Mouse (Mus musculus) hindlimb bud, embryonic 11.5 days (tissue): Measurements from ENCODE around the gene Exosc5.

ENCODE experiments used
- DNase-seq: peaks from one replicate; pipeline ENCODE4 v3.0.0-alpha.2; 2012; ENCODE audit warnings: low read depth, low spot score; ENCODE audit errors: extremely low spot score

Exosc5 gene

GRCm38 (mm10) chr7:25705801-25706251, 46.9 kb downstream of the Exosc5 start:
- no peak for DNase-seq

GRCm38 (mm10) chr7:25706578-25707170, 47.7 kb downstream of the Exosc5 start:
- no peak for DNase-seq

GRCm38 (mm10) chr7:25707581-25708292, 48.8 kb downstream of the Exosc5 start:
- no peak for DNase-seq

DNA sequence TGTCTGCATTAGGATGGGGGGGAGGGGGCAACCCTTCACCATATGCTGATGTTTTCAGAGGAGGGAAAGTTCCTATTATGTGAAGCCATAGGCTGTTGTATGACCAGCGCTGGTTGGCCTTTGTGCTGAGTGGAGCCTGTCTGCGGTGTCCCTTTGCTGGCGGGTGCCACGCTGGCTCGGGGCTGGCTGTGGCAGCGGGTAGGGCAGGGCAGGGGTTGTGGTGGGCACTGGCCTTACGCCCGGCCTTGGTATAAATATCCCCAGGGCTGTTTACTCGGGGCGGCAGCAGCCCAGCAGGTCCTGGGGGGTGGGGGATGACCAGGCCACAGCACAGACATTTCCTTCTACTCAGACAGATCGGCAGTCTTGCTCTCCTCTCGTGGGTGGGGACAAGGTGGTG, 51.0 kb downstream of the Exosc5 start:
- no peak for DNase-seq

DNA sequence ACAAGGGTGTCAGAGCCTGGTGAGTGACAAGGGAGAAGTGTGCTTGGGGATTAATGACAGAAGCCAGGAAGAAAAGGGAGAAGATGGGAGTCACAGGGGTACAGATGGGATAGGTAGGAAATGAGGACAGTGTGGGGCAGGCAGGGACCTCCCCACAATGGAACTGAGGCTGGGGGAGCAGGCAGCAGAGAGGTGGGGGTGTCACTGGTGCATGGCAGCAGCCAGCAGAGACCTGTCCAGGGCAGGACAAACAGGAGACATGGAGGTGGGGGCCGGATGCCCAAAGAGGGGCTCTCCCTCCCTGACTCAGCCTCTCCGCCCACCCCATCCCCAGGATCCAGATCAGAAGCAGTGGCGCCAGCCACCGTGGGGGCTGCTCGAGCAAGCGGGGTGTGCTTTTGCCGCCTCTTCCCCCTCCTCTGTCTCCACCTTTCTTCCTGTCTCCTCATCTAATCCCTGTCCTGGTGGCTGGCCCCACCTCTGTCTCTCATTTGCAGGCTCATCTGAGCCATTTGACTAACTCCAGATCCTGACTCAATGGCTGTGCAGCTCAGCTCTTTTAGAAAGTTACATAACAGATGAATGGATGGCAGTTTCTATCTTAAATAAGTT, 51.7 kb downstream of the Exosc5 start:
- DNase-seq = no peak

DNA sequence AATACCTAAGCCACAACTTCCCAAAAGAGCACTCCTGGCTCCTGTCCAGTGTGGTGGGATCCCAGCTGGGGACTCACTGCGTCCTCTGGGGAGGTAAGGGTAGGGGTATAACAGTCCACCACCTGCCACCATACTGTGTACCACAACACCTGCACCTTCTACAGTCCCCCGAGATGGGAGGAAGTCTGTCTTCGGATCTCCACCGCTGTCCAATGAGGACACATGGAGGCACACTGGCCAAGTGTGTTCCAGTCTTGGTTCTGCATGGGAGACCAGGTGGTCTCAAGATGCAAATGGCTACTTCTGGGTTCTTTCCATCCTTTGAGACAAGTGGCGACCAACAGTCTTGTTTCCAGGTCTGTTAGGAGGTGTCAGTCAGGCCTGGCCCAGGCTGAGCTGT, 52.2 kb downstream of the Exosc5 start:
- DNase-seq = no peak

DNA sequence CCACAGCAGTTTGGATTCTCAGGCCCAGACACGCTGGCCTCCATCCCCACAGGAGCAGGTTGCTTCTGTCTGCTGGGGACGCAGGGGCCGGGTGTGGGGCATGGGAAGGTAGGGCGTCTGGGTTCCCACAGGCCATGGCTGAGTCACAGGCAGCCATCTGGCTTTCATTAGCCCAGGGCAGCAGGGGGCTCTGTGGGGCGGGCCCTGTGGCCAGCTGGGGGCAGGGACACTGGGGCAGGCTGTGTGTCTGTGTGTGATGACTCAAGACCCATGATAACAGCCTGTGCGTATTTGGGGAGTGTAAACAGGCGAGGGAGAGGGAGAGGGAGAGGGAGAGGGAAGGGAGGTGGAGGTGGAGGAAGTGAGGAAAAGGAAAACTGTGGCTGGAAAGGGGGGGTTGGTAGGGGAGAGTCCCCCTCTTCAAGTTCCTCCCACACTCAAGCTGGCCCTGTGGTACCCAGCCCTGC, 52.8 kb downstream of the Exosc5 start:
- no peak for DNase-seq

- DNase-seq = no peak
These were observed 53.8 kb downstream of the Exosc5 start for GRCm38 (mm10) chr7:25712801-25713200.

- no peak for DNase-seq
These were observed 55.6 kb downstream of the Exosc5 start for GRCm38 (mm10) chr7:25714581-25714980.

DNA sequence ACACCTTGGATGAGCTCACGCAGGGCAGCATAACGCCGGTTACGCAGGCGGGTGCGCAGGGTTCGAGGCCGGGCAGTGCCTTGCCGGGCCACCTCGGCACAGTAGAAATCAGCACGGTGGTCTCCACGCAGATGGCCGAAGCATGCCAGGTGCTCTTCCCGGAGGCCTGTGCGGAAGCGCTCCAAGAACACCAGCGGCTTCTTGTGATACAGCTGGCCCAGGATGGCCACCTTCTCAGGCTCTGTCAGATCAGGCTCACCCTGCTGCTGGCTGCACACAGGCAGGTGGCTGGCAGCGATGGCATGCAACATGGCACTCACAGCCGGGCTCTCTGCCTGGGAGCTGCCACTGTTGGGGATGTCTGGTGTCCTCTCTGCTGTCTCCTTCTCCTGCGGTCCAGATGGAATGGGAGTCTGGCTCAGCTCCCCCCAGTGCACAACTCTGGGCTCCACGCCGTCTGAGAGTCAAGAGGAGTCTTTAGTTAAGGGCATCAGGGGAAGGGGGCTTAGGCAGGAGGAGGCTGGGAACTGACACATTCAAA, 56.8 kb downstream of the Exosc5 start:
- no peak for DNase-seq

DNA sequence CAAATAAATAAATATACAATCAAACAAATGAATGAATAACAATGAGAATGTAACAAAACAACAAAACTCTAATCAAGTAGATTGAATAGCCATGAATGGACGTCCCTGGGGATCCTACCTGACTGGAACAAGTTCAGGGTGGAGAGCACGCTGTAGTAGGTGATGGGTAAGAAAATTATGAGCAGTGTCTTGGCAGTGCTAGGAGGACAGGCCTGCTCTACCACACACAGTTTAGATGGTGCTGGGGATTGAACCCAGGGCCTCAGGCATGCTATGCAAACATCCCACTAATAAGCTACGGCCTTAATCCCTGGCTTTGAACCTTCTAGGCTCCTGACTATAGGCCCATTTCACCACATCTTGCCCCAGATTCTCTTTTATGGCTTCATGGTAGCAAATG, 58.5 kb downstream of the Exosc5 start:
- DNase-seq = no peak

- DNase-seq = peak; percentile 84
These were observed 59.9 kb downstream of the Exosc5 start, which contains the start of gene Ccdc97 for GRCm38 (mm10) chr7:25718788-25719417. TSS of gene Ccdc97 (minus strand) at chr7:25719088.

DNA sequence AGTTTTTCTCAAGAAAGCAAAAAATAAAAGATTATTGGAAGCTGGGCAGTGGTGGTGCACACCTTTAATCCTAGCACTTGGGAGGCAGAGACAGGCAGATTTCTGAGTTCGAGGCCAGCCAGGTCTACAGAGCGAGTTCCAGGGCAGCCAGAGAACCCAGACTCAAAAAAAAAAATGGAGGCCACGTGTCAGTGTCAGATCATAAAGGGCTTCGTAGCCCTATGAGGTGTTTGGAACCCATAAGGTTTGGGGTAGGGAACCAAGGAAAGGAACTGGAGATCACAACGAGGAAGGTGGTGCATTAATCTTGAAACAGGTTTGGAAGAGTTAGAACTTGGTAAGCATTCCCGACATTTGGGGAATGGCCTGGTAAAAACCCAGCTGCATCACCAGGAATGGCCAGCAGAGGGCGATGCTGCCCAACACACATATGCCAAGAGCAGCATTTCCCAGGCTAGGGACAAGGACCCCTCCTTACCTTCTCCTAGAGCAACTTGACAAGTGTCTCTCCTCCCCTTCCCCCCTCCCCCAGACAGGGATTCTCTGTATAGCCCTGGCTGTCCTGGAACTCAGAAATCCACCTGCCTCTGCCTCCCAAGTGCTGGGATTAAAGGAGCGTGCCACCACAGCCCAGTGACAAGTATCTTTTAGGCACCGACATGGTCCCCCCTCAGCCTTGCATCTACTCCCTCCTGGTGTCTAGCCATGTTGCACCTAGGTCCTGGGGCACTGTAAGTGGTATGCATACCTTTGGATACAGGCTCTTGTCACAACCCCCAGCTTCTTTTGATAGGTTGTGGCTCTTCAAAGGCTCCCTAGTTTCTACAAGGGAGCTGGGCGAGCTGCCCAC, 61.0 kb downstream of the Exosc5 start:
- DNase-seq = peak; percentile 77

DNA sequence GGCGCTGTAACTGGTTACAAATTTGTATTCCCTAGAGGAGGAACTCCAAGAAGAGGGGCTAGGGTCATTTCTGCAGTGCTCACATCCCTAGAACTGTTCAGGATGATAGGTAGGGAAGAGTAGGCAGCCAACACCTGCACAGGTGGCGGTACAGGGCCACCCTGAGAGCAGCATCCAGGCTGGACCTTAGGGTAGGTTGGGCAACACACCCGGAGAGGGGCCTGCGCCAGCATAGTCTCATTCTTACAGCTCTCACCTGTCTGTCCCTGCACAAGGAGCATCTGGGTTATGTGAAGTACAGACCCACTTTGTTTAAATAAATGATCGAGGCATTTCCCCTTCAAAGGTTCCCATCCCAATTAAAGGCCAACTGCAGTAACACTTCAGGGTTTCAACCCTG, 61.8 kb downstream of the Exosc5 start:
- no peak for DNase-seq
